Mouse (Mus musculus) stomach, embryonic 16.5 days (tissue): ENCODE measurements around the gene Dek. TPM values are rescaled to one million over a fixed set of nuclear protein-coding genes. Genes with fewer than 3 reads are reported as not detected.

Experiments used
- ATAC-seq: fragments of 200-750 bp; cut with Nextera tagmentation; 2 replicates; pipeline ENCODE4 v1.8.0; 2017; ENCODE audit warnings: moderate number of reproducible peaks, moderate TSS enrichment; ENCODE audit not compliant: insufficient read depth, low FRiP score
- H3K27ac ChIP-seq: fragments of 300-500 bp; sonication (generic); 2 replicates; pipeline ENCODE4 v1.5.1; 2014; ENCODE audit warnings: low read length
- H3K27me3 ChIP-seq: fragments of 300-500 bp; sonication (generic); 2 replicates; pipeline ENCODE4 v1.6.1; 2014; ENCODE audit warnings: low read length, control low read depth, mixed read lengths; ENCODE audit not compliant: control insufficient read depth, insufficient read depth
- H3K36me3 ChIP-seq: fragments of 300-500 bp; sonication (generic); 2 replicates; pipeline ENCODE4 v1.6.1; 2014; ENCODE audit warnings: low read length; ENCODE audit not compliant: control insufficient read depth, insufficient read depth
- H3K4me1 ChIP-seq: fragments of 300-500 bp; sonication (generic); 2 replicates; pipeline ENCODE4 v1.6.1; 2014; ENCODE audit warnings: low read length, control low read depth, mixed read lengths; ENCODE audit not compliant: control insufficient read depth, insufficient read depth
- H3K4me2 ChIP-seq: fragments of 300-500 bp; sonication (generic); 2 replicates; pipeline ENCODE4 v1.6.1; 2014; ENCODE audit warnings: low read depth, low read length, mixed read lengths
- H3K4me3 ChIP-seq: fragments of 300-500 bp; sonication (generic); replicated peaks from 2 replicates; pipeline ENCODE4 v1.5.1; 2014; ENCODE audit warnings: mild to moderate bottlenecking, low read length
- H3K9ac ChIP-seq: fragments of 300-500 bp; sonication (generic); 2 replicates; pipeline ENCODE4 v1.6.1; 2014; ENCODE audit warnings: low read length
- H3K9me3 ChIP-seq: fragments of 300-500 bp; sonication (generic); replicated peaks from 2 replicates; pipeline ENCODE4 v1.6.1; 2016; ENCODE audit warnings: low read length, control low read depth; ENCODE audit not compliant: control insufficient read depth
- WGBS: fragments of 180-500 bp; shearing (Covaris S2); extraction: QIAGEN DNeasy Blood & Tissue Kit; methylation state at CpG from one replicate; pipeline ENCODE4 v1.1.7; 2014; 5-methylcytosine and 5-hydroxymethylcytosine counted together
- polyA plus RNA-seq: library from polyadenylated mRNA; unstranded; fragments of >200 nt; fragmentation: Nextera tagmentation; extraction: Ambion mirVana; gene quantifications from 2 replicates; pipeline ENCODE4 v1.2.1, GENCODE M21; 2015

Dek gene
- polyA plus RNA-seq, 1 experiment from 2014 or later, result 199 TPM

DNA sequence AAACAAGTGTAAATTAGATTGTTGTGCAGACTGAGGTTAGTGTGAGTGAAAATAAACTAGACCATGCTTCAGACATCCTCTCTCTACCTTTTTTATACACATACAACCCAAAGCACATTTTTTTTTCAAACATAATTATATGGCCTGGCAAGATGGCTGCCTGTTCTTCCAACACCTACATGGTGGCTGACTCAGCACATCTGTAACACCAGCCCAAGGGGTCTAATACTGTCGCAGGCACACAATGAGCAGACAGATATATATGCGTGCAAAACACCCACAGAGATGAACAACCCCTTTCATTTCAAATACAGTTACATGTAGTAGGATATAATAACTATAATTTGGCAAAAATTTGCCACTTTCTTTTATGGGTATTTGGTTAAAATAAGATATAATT, 5.4 kb downstream of the Dek start:
- no peak overlapping the region for H3K27ac ChIP-seq
- peaks cover 16% of the 10 kb centered on the region for H3K4me1 ChIP-seq
- 92% methylated on average over 2 of the region's 2 CpGs for WGBS
- H3K4me3 ChIP-seq, result no peak overlapping the region
- H3K9ac ChIP-seq, result no peak overlapping the region
- ATAC-seq, result no peak
- H3K36me3 ChIP-seq, result peaks cover 7% of the 10 kb centered on the region; the same call in 1 of the 2 replicates
- H3K4me2 ChIP-seq, result no peak overlapping the region
- H3K27me3 ChIP-seq, result no peaks in the 10 kb centered on the region
- no peaks in the 10 kb centered on the region for H3K9me3 ChIP-seq

DNA sequence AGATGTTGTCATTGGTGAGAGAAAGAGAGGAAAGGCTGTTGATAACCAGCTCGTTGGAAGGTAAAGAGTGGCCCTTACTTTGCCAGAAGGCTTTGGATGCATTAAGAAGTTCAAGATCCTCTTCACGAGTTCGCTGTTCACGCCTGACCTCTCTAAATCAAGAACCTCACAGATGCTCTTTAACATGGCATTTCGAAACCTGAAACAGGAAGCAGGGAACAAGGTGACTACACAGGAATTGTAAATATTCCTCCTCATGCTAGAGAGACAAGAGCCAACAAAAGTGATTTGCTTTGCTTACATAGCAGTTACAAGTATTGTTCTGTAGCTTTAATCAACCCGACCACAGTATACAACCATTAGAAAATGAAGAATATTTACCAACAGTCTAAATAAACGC, 6.7 kb downstream of the Dek start:
- Histone ChIP-seq H3K27me3 (no peaks in the 10 kb centered on the region), H3K9ac (no peak overlapping the region), H3K4me1 (peaks cover 14% of the 10 kb centered on the region), H3K27ac (no peak overlapping the region), H3K9me3 (no peaks in the 10 kb centered on the region), H3K36me3 (peaks cover 11% of the 10 kb centered on the region), H3K4me3 (no peak overlapping the region), H3K4me2 (no peak overlapping the region)
- WGBS, result 70% methylated on average over 7 of the region's 7 CpGs
- ATAC-seq, result no peak

DNA sequence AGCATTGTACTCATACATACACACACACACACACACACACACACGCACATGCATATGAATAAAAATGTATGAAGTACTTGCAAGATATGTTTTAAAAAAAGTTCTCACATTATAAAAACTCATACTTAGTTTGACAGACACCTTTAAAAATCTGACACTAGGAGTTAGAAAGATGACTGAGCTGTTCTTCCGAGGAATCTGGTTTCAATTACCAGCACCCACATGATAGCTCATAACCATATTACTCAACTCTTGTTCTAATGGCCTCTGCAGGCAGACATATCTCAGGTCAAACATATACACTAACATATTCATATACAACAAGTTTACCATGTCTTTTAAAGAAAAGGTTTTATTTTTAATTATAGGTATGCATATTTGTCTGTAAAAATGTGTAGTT, 9.4 kb downstream of the Dek start:
- no peaks in the 10 kb centered on the region for H3K9me3 ChIP-seq
- H3K4me2 ChIP-seq, result no peak overlapping the region
- no peaks in the 10 kb centered on the region for H3K4me1 ChIP-seq
- no peaks in the 10 kb centered on the region for H3K27me3 ChIP-seq
- WGBS, result 74% methylated on average over 2 of the region's 2 CpGs
- peaks cover 14% of the 10 kb centered on the region for H3K36me3 ChIP-seq
- ATAC-seq, result no peak
- no peak overlapping the region for H3K4me3 ChIP-seq
- no peak overlapping the region for H3K9ac ChIP-seq
- no peak overlapping the region for H3K27ac ChIP-seq

DNA sequence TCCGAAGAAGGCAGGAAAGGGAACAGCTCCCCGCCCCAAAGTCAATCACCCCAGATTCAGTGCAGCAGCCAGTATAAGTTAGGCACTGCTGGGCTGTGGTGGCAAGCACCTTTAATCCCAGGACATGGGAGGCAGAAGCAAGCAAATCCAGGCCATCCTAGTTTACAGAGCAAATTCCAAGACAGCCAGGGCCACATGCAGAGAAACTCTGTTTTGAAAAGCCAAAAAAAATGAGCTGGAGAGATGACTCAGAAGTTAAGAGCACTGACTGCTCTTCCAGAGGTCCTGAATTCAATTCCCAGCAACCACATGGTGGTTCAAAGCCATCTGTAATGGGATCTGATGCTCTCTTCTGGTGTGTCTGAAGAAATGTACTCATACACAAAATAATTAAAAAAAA, 12.2 kb downstream of the Dek start:
- Histone ChIP-seq H3K4me1 (no peaks in the 10 kb centered on the region; the same call in 1 of the 2 replicates), H3K9me3 (no peaks in the 10 kb centered on the region), H3K27me3 (no peaks in the 10 kb centered on the region), H3K36me3 (peaks cover 13% of the 10 kb centered on the region; the same call in 1 of the 2 replicates), H3K27ac (no peak overlapping the region), H3K4me2 (no peak overlapping the region), H3K9ac (no peak overlapping the region), H3K4me3 (no peak overlapping the region)
- 94% methylated on average over 2 of the region's 2 CpGs for whole genome bisulfite sequencing
- no peak for ATAC-seq

DNA sequence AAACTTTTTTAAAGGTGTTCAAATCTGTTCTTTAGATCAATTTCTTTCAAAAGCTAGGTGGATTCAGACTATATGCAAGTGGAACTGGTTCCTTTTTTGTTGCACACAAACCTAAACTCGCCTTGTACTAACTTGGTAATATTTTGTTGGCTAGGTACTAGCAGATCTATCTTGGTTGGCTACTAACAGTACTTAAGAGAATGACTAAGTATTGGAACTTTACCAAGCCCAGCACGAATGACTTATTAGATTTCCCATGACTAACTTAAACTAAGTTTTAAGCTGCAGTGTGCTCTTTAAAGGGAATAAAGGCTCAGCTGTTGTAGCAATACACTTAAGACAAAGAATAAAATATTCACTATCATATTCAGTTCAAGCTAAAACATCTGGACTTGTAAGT, 16.7 kb downstream of the Dek start:
- no peak for ATAC-seq
- WGBS, result 70% methylated on average over 2 of the region's 2 CpGs

DNA sequence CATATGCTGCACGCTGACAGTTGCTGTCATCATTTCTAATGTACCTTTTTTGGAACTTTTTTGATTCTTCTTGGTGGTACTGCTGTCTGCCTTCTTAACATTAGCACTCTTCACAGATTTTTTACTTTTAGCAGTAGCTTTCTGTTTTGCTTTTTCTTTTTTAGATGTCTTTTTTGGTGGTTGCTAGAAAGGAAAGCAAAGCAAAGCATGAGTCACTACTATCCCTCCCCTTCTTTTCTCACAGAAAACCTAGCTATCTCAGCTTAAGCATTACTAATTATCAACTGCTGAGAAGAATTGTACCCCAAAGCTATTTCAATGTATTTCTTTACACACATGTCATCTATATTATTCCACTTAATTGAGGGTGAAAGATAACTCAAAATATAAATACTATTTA, 17.6 kb downstream of the Dek start:
- H3K27me3 ChIP-seq, result no peaks in the 10 kb centered on the region

More for the DNA sequence above, 16.7 kb downstream of the Dek start:
- H3K4me2 ChIP-seq, result no peak overlapping the region
- H3K4me3 ChIP-seq, result no peak overlapping the region
- no peak overlapping the region for H3K9ac ChIP-seq
- H3K9me3 ChIP-seq, result no peaks in the 10 kb centered on the region
- no peaks in the 10 kb centered on the region for H3K27me3 ChIP-seq
- no peaks in the 10 kb centered on the region; the same call in 1 of the 2 replicates for H3K4me1 ChIP-seq
- H3K27ac ChIP-seq, result no peak overlapping the region
- peaks cover 7% of the 10 kb centered on the region; the same call in 1 of the 2 replicates for H3K36me3 ChIP-seq

DNA sequence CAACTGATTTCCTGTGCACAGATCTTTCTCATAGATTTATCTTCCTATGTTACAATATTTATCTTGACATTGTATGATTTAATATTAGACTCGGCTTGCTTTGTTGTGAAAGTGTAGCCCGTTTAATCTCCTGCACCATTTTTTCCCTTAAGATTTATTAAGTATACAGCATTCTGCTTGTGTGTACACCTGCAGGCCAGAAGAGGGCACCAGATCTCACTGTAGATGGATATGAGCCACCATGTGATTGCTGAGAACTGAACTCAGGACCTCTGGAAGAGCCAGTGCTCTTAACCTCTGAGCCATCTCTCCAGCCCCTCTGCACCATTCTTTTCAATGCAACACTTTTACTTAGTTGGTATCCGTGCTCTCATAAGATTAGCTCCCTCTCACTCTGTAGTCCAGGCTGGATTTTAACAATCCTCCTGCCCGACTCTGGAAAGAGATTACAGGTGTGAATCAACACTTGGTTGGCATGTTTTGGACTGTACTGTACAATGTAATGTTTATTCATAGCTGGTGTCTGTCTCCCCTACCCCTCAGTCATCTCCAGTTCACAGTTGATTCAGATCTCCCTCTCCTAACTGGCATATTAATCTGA, 25.0 kb downstream of the Dek start:
- Histone ChIP-seq H3K9me3 (no peaks in the 10 kb centered on the region), H3K27ac (no peak overlapping the region), H3K4me3 (no peak overlapping the region), H3K27me3 (no peaks in the 10 kb centered on the region), H3K9ac (no peak overlapping the region), H3K36me3 (peaks cover 14% of the 10 kb centered on the region; the same call in 1 of the 2 replicates), H3K4me1 (no peaks in the 10 kb centered on the region), H3K4me2 (no peak overlapping the region)
- WGBS, result 84% methylated on average over 4 of the region's 4 CpGs
- ATAC-seq, result no peak

More for the DNA sequence above, 17.6 kb downstream of the Dek start:
- Histone ChIP-seq H3K9ac (no peak overlapping the region), H3K27ac (no peak overlapping the region), H3K36me3 (peaks cover 5% of the 10 kb centered on the region; the same call in 1 of the 2 replicates), H3K4me1 (no peaks in the 10 kb centered on the region; the same call in 1 of the 2 replicates), H3K9me3 (no peaks in the 10 kb centered on the region), H3K4me3 (no peak overlapping the region), H3K4me2 (no peak overlapping the region)
- 92% methylated on average over 1 of the region's 1 CpGs for WGBS
- ATAC-seq, result no peak

DNA sequence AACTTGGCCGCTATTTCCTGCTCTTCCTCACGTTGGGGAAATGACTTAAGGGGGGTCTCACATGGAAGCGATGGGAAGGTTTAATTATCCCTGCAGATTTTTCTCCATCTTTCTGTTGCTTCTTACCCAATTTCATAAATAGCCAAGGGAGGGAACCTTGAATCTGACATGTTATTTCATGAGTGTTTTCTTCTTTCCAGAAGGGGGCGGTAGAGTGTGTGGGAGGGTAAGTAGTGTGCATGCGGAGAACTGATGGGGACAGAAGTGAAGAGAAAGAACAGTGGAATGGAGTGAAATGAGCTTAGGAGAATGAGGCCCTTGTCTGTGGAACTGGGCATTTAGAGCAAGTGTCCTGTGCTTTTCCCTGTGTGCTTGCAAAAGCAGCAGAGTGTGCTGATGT, 27.2 kb downstream of the Dek start:
- ATAC-seq, result no peak
- WGBS, result 75% methylated on average over 5 of the region's 5 CpGs

DNA sequence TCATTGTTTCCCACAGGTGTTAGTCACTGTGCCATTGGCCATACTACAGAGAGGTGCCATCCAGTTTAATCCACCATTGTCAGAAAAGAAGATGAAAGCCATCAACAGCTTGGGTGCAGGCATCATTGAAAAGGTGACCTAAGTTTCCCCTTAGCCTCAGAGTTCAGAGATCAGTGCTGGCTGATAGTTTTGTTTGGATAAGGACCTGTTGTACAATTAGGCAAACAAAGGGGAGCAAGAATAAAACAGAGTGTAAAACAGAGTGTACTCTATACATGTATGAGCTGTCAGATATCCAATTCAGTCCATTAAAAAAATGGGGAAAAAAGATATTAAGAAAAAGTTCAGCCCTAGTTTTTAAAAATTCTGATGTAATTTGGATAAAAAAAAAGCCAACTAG, 28.6 kb downstream of the Dek start:
- no peaks in the 10 kb centered on the region for H3K27me3 ChIP-seq
- no peak overlapping the region for H3K9ac ChIP-seq
- no peak overlapping the region for H3K4me3 ChIP-seq
- H3K4me2 ChIP-seq, result no peak overlapping the region
- no peaks in the 10 kb centered on the region for H3K4me1 ChIP-seq
- H3K9me3 ChIP-seq, result no peaks in the 10 kb centered on the region
- ATAC-seq, result no peak
- peaks cover 16% of the 10 kb centered on the region; the same call in 1 of the 2 replicates for H3K36me3 ChIP-seq
- no peak overlapping the region for H3K27ac ChIP-seq

More for the DNA sequence above, 27.2 kb downstream of the Dek start:
- no peak overlapping the region for H3K27ac ChIP-seq
- H3K4me1 ChIP-seq, result no peaks in the 10 kb centered on the region
- no peak overlapping the region for H3K4me2 ChIP-seq
- no peak overlapping the region for H3K9ac ChIP-seq
- H3K4me3 ChIP-seq, result no peak overlapping the region
- no peaks in the 10 kb centered on the region for H3K27me3 ChIP-seq
- H3K36me3 ChIP-seq, result peaks cover 20% of the 10 kb centered on the region; the same call in 1 of the 2 replicates
- no peaks in the 10 kb centered on the region for H3K9me3 ChIP-seq
